Mouse (Mus musculus) lung, embryonic 16.5 days (tissue): ENCODE data around the gene Sypl2. TPM values are rescaled to one million over a fixed set of nuclear protein-coding genes. Genes with fewer than 3 reads are reported as not detected.

Source experiments
- ATAC-seq: fragments of 200-750 bp; cut with Nextera tagmentation; 2 replicates; pipeline ENCODE4 v1.8.0; 2017; ENCODE audit warnings: low read depth, mild to moderate bottlenecking, moderate library complexity
- H3K27ac ChIP-seq: fragments of 300-500 bp; sonication (generic); 2 replicates; pipeline ENCODE4 v1.5.1; 2014; ENCODE audit warnings: mild to moderate bottlenecking, control low read depth, low read length
- H3K27me3 ChIP-seq: fragments of 300-500 bp; sonication (generic); 2 replicates; pipeline ENCODE4 v1.6.1; 2014; ENCODE audit warnings: low read depth, low read length, mixed read lengths; ENCODE audit not compliant: control insufficient read depth, insufficient read depth
- H3K36me3 ChIP-seq: fragments of 300-500 bp; sonication (generic); 2 replicates; pipeline ENCODE4 v1.6.1; 2014; ENCODE audit warnings: low read length; ENCODE audit not compliant: control insufficient read depth, insufficient read depth
- H3K4me1 ChIP-seq: fragments of 300-500 bp; sonication (generic); replicated peaks from 2 replicates; pipeline ENCODE4 v1.6.1; 2014; ENCODE audit warnings: low read length, mixed read lengths; ENCODE audit not compliant: control insufficient read depth, insufficient read depth
- H3K4me2 ChIP-seq: fragments of 300-500 bp; sonication (generic); 2 replicates; pipeline ENCODE4 v1.6.1; 2014; ENCODE audit warnings: low read depth, low read length, control low read depth
- H3K4me3 ChIP-seq: fragments of 300-500 bp; sonication (generic); 2 replicates; pipeline ENCODE4 v1.5.1; 2014; ENCODE audit warnings: mild to moderate bottlenecking, low read length, control low read depth
- H3K9ac ChIP-seq: fragments of 300-500 bp; sonication (generic); 2 replicates; pipeline ENCODE4 v1.6.1; 2014; ENCODE audit warnings: low read length, control low read depth
- H3K9me3 ChIP-seq: fragments of 300-500 bp; sonication (generic); 2 replicates; pipeline ENCODE4 v1.6.1; 2016; ENCODE audit warnings: low read length; ENCODE audit not compliant: control insufficient read depth
- WGBS: fragments of 180-500 bp; shearing (Covaris S2); extraction: QIAGEN DNeasy Blood & Tissue Kit; methylation state at CpG from one replicate; pipeline ENCODE4 v1.1.7; 2014; 5-methylcytosine and 5-hydroxymethylcytosine counted together
- polyA plus RNA-seq: library from polyadenylated mRNA; unstranded; fragments of >200 nt; fragmentation: Nextera tagmentation; extraction: Ambion mirVana; gene quantifications from 2 replicates; pipeline ENCODE4 v1.2.1, GENCODE M21; 2015

The Sypl2 gene
- polyA plus RNA-seq, 1 experiment from 2014 or later, result 0.46 TPM

GRCm38 (mm10) chr3:108186098-108187047, 40.1 kb downstream of the Sypl2 start, which contains the start of gene Amigo1:
Gene Amigo1, plus strand, starts transcription at chr3:108186335.
- H3K27ac ChIP-seq, result no peak within 1 kb of the TSS
- ATAC-seq, result peak; percentile 78

DNA sequence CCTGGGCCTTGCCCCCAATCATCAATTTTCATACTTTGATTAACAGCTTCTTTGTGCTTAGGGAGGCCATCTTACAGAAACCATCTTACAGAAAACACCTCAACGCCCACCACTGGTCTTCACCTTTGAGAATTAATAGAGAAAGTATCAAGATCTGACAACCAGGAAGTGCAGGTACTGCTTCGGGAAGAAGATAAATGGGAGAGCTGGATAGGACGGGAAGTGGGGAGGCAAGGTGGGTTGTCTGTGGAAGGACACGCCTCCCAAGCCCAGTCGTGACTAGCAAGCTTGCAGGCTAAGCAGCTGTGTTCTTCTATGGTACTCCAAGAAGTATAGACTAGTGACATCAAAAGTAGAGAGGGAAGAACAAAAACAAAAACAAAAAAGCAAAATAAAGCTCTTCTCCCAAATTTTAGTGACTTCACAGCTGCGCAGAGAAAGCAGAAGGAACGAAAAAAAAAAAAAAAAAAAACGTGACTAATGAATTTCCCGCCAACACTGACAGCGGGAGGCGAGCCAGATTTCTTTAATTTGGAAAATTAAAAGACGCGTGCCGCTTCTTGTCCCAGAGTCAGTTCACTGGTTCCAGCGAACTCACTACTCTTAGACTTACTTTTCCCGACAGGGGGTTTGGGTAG, 40.9 kb downstream of the Sypl2 start:
- Histone ChIP-seq H3K4me1 (peaks cover 16% of the 10 kb centered on the region), H3K27me3 (0 out of 2 replicates have a peak, but pooled peaks cover 3% of the 10 kb centered on the region), H3K27ac (no peak overlapping the region), H3K4me2 (peak overlapping the region; percentile 94), H3K9me3 (no peaks in the 10 kb centered on the region), H3K36me3 (no peaks in the 10 kb centered on the region), H3K4me3 (peak overlapping the region; percentile 55), H3K9ac (peak overlapping the region; percentile 71; the same call in 1 of the 2 replicates)
- ATAC-seq, result no peak
- 3% methylated on average over 16 of the region's 16 CpGs for WGBS

More at GRCm38 (mm10) chr3:108186098-108187047, 40.1 kb downstream of the Sypl2 start, which contains the start of gene Amigo1:
- Histone ChIP-seq H3K27me3 (0 out of 2 replicates have a peak, but pooled peaks cover 3% of the 10 kb centered on the region), H3K4me2 (peak within 1 kb of the TSS; percentile 94), H3K4me1 (peaks cover 16% of the 10 kb centered on the region), H3K9me3 (no peaks in the 10 kb centered on the region), H3K36me3 (no peaks in the 10 kb centered on the region), H3K4me3 (peak within 1 kb of the TSS; percentile 55), H3K9ac (peak within 1 kb of the TSS; percentile 71)
- 3% methylated on average over 44 of the region's 100 CpGs for WGBS

GRCm38 (mm10) chr3:108184742-108185141, 41.7 kb downstream of the Sypl2 start:
- no peaks in the 10 kb centered on the region for H3K36me3 ChIP-seq
- 57% methylated on average over 3 of the region's 3 CpGs for WGBS
- H3K27me3 ChIP-seq, result 0 out of 2 replicates have a peak, but pooled peaks cover 3% of the 10 kb centered on the region
- no peak overlapping the region for H3K4me3 ChIP-seq
- H3K4me1 ChIP-seq, result peaks cover 12% of the 10 kb centered on the region
- no peaks in the 10 kb centered on the region for H3K9me3 ChIP-seq
- ATAC-seq, result no peak
- no peak overlapping the region for H3K27ac ChIP-seq
- no peak overlapping the region for H3K4me2 ChIP-seq
- no peak overlapping the region for H3K9ac ChIP-seq

DNA sequence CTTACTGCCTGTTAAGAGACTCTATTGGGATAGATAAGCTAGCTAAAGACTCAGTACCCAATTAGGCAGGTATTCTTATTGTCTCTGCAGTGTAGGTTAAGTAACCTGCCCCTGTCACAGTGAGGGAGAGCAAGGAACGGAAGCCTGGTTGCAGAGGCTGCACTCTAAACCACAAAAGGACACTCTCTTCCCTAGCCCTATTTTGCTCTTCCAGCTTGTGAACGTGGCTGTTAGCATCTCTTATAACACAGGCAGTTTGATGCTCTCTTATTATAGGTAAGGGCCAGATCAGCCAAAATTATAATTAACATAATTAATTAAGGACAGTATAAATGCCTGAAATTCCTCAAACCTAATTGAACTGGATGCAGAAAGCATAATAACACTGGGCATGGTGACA, 45.9 kb downstream of the Sypl2 start:
- Histone ChIP-seq H3K9ac (no peak overlapping the region), H3K27me3 (no peaks in the 10 kb centered on the region), H3K9me3 (no peaks in the 10 kb centered on the region), H3K4me3 (no peak overlapping the region), H3K4me1 (peaks cover 6% of the 10 kb centered on the region), H3K27ac (no peak overlapping the region), H3K36me3 (no peaks in the 10 kb centered on the region), H3K4me2 (no peak overlapping the region)
- 36% methylated on average over 2 of the region's 2 CpGs for WGBS
- no peak for ATAC-seq

GRCm38 (mm10) chr3:108178756-108179715, 47.4 kb downstream of the Sypl2 start:
- WGBS, result 43% methylated on average over 7 of the region's 7 CpGs
- ATAC-seq, result peak; percentile 92
- 0 out of 2 replicates have a peak overlapping the region, but pooled peaks have one; percentile 19 for H3K27ac ChIP-seq
- no peaks in the 10 kb centered on the region for H3K27me3 ChIP-seq
- peaks cover 6% of the 10 kb centered on the region for H3K4me1 ChIP-seq
- H3K9me3 ChIP-seq, result no peaks in the 10 kb centered on the region
- H3K4me3 ChIP-seq, result no peak overlapping the region
- H3K4me2 ChIP-seq, result no peak overlapping the region
- H3K36me3 ChIP-seq, result no peaks in the 10 kb centered on the region
- H3K9ac ChIP-seq, result no peak overlapping the region

DNA sequence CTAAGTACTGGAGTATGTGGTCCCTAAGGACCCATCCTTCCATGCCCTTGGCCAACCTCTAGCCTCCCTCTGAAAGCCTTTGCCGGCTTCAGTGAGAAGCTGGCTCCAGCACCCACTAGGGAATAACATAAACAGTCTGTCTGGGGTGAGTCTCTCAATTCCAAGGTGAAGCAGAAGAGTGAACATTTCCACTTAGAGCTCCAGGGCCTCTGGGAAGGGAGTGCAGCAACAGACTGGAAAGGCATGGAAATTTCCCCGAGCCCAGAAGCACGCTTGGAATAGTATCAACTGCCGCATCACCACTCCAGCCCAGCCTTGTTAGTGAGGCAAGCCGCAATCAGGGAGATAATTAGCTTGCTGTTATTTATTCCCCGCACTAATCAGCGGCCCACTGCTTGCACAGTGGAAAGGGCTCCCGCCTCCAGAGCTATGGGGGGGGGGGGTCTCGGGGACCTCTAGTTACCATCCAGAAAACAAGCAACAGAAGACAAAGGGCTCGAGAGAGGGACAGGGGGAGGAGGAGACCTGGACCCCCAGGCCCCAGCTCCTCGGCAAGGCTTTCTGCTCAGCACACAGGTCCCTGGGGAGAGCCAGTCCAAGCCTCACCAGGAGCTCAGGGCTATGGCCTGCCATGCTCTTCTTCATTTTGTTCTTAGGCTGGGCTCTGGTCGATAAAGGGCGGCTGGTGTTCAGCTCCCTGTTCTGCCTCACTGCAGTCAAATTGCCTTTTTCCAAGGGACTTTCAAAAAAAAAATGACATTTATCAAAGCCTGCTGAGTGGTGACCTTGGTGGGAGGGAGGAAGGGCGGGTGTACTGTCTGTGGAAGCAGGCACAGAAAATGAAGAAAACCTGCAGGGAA, 51.5 kb downstream of the Sypl2 start:
- Histone ChIP-seq H3K27ac (no peak overlapping the region), H3K36me3 (no peaks in the 10 kb centered on the region), H3K9me3 (no peaks in the 10 kb centered on the region), H3K4me2 (no peak overlapping the region), H3K4me1 (peaks cover 6% of the 10 kb centered on the region), H3K27me3 (no peaks in the 10 kb centered on the region), H3K9ac (no peak overlapping the region), H3K4me3 (no peak overlapping the region)
- ATAC-seq, result no peak
- 30% methylated on average over 14 of the region's 14 CpGs for WGBS

GRCm38 (mm10) chr3:108169199-108169598, 57.2 kb downstream of the Sypl2 start:
- Histone ChIP-seq H3K4me2 (no peak overlapping the region), H3K36me3 (no peaks in the 10 kb centered on the region), H3K27me3 (peaks cover 2% of the 10 kb centered on the region; the same call in 1 of the 2 replicates), H3K9me3 (no peaks in the 10 kb centered on the region), H3K4me3 (no peak overlapping the region), H3K9ac (no peak overlapping the region), H3K4me1 (peaks cover 3% of the 10 kb centered on the region; the same call in 1 of the 2 replicates), H3K27ac (no peak overlapping the region)
- WGBS, result 43% methylated on average over 3 of the region's 3 CpGs
- no peak for ATAC-seq

GRCm38 (mm10) chr3:108167499-108167898, 58.9 kb downstream of the Sypl2 start:
- H3K36me3 ChIP-seq, result no peaks in the 10 kb centered on the region
- no peak overlapping the region for H3K27ac ChIP-seq
- H3K9ac ChIP-seq, result no peak overlapping the region
- no peaks in the 10 kb centered on the region for H3K9me3 ChIP-seq
- no peak overlapping the region for H3K4me2 ChIP-seq
- no peak for ATAC-seq
- WGBS, result 46% methylated on average over 14 of the region's 14 CpGs
- H3K4me3 ChIP-seq, result no peak overlapping the region
- peaks cover 2% of the 10 kb centered on the region for H3K27me3 ChIP-seq
- peaks cover 3% of the 10 kb centered on the region; the same call in 1 of the 2 replicates for H3K4me1 ChIP-seq
